Mouse (Mus musculus): ENCODE results near the gene Fam222b.
"Not testable (repeated sequence)": the region's sequence is repeated elsewhere in the genome, so short reads cannot be mapped to it uniquely, and the experiment has no call there.

Fam222b gene

DNA sequence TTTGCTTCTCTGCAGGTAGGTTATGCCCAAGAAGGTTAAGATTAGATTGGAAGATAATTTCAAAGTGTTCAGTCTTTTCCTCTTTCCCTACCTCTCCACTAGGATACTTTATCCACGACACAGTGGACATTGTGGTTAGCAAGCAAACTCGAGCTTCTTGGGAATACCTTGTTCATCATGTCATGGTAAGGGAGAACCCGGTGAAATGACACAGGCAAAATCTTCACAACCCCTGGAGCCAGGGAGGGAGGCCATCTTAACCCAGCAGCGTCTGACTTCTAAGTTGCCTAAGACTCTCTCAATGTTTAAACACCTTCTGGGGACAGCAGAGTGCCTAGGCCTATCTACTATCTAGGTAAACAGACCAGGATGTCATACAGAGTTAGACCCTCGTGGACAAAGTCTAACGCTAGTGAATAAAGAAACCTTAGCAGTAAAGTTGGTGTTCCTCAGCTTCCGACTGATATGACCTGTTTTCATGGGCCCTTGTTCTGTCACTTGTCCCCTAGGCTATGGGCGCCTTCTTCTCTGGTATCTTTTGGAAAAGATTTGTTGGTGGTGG lies 85.1 kb downstream of the Fam222b start:
- no peak for DNase-seq (ENCODE audit: low read depth, low spot score)

DNA sequence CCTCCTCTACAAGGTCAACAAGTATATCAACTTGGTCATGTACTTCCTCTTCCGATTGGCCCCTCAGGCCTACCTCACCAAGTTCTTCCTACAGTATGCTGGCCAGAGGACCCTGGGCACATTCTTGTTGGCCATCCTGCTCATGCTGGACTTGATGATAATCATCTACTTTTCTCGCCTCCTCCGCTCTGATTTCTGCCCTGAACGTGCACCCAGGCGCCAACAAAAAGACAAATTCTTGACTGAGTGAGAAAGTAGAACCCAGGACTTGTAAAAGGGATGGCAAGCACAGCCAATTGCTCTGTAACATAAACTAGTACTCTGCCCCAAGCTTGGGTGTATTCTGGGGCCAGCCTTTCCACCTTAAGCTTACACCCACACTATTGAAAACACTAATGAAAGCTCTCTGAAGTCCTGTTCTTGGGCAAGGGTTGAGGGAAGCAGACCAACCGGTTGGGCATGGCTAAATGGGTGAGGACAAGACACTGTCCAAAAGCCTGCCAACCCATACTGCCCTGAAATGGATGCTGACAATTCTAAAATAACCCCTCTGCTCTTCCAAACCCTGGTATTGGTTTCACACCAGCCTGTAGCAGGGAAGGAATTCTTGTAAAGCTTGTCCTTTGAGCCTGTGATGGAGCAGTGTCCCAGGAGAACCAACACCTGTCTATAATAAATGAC lies 85.8 kb downstream of the Fam222b start:
- DNase-seq (ENCODE audit: low read depth, low spot score) = no peak

DNA sequence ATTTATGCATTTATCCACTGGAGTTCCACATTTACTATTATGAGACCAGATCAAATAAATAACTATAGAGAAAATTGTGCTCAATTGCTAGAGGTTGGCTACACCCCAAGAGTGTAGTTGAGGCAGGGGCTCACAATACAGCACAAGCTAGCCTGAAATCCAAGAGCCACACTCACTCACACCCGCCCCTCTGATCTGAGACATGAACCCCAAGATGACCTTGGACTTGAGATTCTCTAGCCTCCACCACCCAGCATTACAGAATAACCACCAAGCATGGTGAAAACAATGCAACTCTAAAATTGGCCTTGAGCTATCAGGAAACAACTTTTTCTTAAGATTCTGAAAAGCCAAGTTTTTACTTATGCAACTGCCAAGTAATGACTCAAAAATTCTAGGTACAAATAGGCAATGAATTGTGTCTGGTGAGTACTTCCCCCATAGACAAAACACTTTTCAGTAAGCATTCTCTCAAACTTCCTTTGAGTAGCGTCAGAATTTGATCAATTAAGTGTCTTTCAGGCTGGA lies 87.4 kb downstream of the Fam222b start:
- DNase-seq (ENCODE audit: low read depth, low spot score) = no peak

DNA sequence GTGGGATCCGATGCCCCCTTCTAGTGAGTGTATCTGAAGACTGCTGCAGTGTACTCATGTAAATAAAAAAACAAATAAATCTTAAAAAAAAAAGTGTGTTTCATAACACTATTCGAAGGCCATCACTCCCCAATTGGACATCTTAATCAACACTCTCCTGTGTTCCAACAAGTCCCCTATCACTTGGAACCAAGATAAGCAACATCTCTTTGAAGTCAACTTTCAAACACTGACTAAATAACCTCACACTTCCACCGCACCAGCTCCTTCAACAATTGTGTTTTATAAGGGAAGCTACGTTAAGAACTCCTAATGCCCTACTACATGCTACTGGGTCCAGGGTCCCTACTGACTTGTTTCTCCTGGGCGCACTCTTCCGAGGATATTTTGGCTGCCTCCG lies 88.0 kb downstream of the Fam222b start:
- no peak for DNase-seq (ENCODE audit: low read depth, low spot score)

DNA sequence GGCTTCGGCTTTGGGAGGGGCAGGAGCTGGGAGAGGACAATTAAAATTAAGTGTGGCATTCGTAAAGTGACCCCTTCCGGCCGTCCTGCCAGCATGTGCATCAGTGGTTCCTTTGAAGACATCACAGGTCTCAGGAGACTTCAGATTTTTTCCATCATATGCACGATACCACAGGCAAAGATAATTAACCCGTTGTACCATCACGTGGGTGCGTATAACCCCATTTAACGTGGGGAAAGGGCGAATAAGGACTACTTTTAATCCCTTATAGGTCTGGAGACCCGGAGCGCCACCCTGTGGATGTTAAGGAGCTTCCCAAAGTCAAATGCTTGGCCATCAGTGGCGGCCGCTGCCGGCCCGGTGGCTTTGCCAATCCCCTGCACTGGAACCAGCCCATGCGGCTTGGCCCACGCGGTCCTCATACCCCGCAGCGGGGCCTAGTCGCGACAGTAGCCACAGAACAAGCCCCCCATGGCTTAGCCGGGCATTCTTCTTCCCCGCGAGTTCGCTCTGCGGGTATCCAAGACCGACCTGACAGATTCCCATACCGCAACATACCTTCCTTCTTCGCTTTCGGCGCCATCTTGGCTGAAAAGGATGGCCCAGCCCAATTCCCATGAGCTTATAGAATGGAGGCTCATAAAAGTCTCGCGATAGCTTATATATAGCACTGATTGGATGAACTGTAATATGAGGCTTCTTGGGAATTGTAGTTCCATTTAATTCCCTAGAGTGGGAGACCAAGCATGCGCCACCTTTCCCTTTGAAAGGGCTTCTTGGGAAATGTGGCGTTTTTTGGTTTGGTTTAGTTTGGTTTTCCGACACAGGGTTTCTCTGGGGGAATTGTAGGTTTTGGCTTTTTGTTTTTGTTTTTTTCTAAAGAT lies 88.7 kb downstream of the Fam222b start, which contains the start of gene Rpl23a:
TSS of gene Rpl23a (minus strand) at position 624 of the 884 bp plus-strand sequence.
- DNase-seq (ENCODE audit: low read depth, low spot score) = peak; percentile 87

DNA sequence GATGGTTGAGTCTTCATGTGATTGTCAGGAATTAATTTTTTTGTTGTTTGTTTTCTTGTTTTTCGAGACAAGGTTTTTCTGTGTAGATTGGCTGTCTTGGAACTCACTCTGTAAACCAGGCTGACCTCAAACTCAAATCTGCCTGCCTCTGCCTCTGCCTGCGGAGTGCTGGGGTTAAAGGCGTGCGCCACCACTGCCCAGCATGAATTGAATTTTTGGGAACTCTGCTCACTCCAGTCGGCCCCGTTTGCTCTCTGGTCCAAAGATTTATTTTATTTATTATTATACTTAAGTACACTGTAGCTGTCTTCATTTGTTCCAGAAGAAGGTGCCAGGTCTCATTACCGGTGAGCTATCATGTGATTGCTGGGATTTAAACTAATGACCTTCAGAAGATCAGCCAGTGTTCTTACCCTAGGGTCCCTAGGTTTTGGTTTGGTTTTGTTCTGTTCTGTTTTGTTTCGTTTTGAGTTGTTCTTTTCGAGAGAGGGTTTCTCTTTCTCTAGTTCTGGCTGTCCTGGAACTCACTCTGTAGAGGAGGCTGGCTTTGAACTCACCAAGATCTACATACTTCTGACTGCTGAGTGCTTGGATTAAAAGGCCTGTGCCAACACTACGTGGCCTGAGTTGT lies 89.5 kb downstream of the Fam222b start:
- no peak for DNase-seq (ENCODE audit: low read depth, low spot score)

DNA sequence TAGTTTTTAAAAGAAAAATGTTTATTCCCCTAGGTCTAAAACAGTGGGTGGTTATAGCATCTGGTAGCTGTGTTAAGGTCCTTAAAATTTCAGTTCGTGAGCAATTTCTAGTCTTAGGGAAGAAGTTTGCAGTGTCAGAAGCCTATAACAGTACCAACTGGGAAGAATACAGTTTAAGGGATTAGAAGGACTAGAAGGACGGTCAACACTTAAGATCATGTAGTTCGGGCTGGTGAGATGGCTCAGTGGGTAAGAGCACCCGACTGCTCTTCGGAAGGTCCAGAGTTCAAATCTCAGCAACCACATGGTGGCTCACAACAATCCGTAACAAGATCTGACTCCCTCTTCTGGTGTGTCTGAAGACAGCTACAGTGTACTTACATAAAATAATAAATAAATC lies 90.2 kb downstream of the Fam222b start:
- DNase-seq (ENCODE audit: low read depth, low spot score) = not testable (repeated sequence)

DNA sequence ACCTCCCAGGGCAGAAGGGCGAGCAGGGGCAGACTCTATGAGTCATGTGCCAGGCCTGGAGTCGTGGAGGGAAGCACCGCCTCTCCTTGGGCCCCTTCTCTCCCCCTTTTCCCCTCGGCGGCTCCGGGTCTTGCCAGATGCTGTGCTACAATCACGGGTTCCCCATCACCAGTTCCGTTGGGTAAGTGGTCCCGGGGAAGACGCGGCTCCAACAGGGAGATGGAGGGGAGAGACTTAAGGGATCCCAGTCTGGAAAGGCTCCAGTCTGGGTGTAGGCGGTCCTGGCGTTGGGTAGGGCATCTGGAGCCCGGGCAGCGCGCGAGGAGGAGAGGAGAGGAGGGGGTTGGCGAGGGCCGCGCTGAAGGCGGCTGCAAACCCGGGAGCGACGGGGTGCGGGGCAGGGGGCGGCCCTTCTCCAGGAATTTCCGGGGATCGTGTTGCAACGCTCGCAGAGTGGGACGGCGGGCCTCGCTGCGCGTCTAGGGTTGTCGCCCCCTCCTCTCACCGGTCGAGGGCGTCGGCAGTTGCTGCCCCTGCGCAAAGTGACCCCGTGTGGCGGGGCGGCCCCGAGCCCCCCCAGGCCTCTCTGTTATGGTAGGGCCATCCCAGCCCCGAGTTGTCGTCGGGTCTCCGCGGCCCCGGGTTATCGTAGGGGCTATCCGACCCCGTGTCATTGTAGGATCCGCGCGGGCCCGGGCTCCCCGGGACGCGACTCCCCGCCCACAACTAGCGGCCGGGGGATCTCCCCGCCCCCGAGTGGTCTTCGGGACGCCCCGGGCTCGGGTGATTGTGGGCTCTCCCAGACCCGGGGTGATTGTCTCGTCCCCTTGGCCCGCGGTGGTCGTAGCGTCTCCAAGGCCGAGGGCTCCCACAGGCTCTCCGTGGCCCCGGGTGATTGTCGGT lies 94.1 kb downstream of the Fam222b start, which contains the start of gene Rab34:
TSS of gene Rab34 (plus strand) at position 100 of the 903 bp plus-strand sequence.
- peak; percentile 58 for DNase-seq (ENCODE audit: low read depth, low spot score)

DNA sequence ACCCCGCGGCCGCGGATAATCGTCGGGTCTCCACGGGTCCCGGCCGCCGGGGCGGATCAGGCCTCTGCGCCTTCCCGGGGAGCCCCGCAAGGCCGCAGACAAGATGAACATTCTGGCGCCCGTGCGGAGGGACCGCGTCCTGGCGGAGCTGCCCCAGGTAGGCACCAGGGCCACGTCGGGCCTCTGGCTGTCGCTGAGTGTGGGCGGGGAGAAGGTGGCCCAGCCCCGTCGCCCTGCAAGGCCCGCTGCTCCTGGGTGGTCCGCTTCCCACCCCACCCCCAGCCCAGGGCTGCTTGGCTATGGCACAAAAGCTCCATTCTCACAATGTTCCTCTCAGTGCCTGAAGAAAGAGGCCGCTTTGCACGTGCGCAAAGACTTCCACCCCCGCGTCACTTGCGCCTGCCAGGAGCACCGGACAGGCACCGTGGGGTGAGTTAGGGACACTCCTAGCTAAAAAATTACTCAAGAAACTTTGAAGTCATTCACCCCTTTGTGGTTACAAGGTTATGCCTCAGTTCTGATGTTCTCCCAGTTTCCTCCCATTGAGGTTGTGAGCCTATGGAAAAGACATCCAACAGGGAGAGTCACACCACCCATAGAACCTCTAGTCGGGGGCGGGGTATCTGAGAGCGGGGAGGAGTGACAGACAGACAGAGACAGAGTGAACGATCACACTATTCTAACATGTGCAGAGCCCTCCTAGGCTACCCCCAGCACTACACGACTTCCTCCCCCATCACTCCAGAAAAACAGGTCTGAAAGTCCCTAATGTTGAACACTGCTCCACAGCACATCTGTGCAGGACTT lies 95.0 kb downstream of the Fam222b start:
- no peak for DNase-seq (ENCODE audit: low read depth, low spot score)

DNA sequence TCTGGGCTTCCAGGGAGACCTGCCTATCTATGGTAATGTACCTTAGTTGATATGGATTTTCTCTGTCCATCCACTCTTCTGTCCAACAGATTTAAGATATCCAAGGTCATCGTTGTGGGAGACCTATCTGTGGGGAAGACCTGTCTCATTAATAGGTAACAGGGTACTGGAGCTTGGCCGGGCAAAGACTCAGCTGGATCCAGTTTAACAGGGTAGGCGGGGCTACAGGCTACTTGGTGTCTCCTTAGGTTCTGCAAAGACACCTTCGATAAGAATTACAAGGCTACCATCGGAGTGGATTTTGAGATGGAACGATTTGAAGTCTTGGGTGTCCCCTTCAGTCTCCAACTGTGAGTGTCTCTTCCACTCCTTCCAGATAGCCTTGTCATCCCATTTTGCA lies 95.6 kb downstream of the Fam222b start:
- no peak for DNase-seq (ENCODE audit: low read depth, low spot score)

DNA sequence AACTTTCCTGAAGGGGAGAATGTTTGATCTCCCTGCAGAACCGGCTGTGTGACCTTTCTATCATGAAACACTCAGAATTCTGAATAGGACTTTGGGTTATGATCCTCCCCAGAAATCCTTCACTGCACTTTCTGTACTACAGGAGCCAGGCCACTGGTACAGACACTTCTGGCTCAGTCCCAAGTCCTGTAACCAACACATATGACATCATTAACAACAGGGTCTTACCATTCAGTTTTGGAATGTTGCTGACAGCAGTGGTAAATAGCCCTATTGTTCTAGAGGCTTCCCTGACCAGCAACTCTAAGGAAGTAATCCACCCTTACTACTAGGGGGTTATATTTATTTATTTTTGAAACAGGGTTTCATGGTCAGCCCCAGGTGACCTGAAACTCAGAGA lies 98.7 kb downstream of the Fam222b start, which contains the start of gene Proca1:
TSS of gene Proca1 (plus strand) at position 280 of the 400 bp plus-strand sequence.
- DNase-seq (ENCODE audit: low read depth, low spot score) = no peak

DNA sequence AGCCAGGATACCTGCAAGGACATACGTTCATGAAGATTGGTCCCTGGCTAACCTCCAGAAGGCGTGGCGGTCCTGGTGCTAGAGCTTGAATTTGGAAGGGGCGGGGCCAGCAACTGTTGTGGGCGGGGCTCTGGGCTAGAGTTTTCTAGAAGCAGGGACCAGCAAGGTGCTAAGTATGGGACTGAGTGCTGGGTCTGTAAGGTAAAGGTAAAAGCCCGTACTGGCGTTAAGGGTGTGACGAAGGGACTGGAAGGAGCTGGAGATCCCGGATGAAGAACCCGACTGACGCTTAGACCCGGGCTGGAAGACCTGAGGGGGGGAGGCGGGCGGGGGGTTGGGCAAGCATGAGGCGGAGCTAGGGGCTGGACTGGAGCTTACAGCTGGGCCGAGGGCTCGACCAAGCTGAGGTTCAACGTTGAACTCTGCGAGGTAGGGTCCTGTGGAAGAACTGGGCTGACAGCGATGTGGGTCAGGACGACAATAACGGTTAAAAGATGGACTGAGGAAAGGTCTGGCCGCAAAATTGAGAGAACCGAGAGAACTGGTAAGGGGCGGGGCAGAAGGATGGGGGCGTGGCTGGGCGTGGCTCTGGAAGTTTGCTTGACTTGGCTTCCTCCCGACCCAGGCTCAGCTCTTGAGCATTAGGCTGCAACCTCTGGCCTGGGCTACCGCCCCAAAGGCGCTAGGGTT lies 100.1 kb downstream of the Fam222b start:
- DNase-seq (ENCODE audit: low read depth, low spot score) = no peak

DNA sequence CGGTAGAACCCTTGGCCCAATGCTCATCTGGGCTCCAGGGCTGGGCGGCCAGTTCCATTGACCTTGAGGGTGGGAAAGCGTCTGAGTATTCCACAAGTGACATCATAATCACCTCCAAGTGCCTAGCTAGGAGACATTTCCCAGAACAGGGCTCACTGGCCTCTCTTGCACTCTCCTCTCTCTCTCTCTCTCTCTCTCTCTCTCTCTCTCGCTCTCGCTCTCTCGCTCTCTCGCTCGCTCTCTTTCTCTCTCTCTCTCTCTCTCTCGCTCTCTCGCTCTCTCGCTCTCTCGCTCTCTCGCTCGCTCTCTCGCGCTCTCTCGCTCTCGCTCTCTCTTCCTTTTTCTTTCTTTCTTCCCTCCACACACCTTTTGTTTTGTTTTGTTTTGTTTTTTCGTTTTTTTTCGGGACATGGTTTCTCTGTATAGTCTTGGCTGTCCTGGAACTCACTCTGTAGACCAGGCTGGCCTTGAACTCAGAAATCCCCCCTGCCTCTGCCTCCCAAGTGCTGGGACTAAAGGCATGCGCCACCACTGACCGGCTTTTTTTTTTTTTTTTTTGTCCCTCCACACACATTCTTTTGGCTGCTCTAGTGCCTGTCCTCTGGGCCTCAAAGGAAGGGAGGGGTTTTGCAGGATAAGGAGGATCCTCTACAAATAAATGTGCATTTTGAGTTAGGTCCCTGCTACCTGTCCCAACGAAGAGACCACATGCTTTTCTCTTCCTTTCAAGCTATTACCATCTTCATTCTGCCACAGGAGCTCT lies 100.8 kb downstream of the Fam222b start:
- DNase-seq (ENCODE audit: low read depth, low spot score) = no peak

DNA sequence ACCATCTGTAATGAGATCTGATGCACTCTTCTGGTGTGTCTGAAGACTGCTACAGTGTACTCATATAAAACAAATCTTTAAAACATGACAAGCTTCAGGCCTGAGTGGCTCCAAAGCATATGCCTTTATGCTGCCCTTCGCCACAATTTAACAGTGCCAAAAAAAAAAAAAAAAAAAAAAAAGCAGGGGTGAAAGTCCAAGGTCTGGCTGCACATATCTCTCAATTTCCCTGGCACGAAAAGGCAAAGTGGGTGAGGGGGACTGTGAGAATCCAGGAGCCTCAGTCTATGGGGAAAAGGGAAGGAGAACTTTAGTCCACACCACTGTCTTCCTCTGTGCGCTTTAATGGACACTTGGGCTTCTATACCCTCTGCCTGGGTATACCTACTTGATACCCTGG lies 107.9 kb downstream of the Fam222b start:
- DNase-seq (ENCODE audit: low read depth, low spot score) = no peak

DNA sequence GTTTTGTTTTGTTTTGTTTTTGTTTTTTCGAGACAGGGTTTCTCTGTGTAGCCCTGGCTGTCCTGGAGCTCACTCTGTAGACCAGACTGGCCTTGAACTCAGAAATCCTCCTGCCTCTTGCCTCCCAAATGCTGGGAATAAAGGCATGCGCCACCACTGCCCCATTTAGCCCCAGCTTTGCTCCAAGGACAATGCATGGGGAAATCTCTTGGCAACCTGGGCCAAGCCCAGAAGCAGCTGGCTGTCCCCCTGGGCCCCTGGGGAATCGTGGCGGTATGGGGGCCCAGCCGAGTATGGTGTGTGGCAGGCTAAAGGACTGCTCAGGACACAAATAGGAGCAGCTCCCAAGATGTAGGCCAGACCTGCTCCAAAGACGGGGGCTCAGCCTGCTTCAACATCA lies 109.8 kb downstream of the Fam222b start:
- no peak for DNase-seq (ENCODE audit: low read depth, low spot score)

DNA sequence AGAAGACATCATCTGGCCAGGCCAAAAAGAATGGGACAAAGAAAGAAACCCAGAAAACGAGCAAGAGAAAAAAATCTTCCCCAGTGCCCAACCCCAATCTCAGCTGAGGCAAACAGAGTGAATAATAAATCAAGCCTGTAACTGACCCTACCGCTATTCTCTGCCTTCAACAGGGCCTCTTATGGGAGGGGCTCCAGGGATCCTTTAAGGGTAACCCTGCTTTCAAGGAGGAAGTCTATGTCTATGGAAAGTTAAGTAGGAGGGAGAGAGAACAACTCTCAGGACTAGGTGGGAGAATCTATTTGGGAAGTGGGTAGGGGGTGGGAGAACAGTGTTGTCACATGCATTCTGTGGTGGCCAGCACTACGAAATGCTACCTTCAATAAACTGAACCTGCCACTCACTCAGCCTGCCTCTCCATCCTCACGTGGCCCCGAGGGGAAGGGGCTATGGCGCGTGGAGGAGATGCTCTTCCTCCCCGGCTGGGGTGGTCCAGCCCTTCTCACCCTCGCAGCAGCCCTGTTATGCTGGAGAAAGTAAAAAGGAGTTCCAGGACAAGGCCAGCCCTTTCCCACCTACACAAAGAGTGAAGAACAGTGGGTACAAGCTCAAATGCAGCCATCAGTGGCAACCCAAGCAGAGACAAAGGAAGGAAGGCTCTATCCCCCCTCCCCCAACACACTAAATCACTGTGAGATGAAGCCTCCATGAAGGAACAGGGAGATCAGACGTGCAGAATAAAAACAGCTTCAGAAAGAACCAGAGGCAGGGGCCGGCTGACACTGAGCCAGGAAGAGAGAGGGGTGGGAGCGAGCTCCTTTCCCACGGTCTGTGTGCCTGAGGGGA lies 111.1 kb downstream of the Fam222b start:
- DNase-seq (ENCODE audit: low read depth, low spot score) = no peak

All from retina, postnatal 7 days (tissue).